Mouse (Mus musculus): ENCODE results near the gene Mrpl35. TPM values are rescaled to one million over a fixed set of nuclear protein-coding genes. Genes with fewer than 3 reads are reported as not detected.

Mrpl35 gene
- polyA plus RNA-seq, 1 experiment = 4.1 TPM

DNA sequence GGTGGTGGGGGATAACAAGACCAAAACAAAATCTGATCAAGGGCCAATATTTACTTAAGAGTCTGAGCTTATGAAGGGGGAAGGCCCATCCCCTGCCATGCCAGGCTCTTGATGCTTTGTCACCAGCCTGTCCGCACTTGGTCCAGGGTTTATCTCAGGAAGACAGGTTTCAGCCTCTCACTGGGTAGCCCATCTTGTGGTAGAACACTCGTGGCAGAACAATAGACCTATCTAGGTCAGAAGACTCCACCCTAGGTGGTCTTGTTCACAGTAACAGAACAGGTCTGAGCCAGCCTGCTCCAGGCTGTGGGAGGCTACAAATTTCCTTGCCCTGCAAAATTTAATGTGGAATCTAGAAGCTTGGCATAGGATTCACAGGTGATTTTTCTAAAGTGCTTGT is 10.0 kb upstream of the Mrpl35 start:
- TF ChIP-seq CTCF (IDR thresholded peaks at IDR 0.05; ENCODE audit: extremely low read depth, insufficient read length, insufficient replicate concordance, low read depth, low read length) = no peak
- TF ChIP-seq POLR2A (IDR thresholded peaks at IDR 0.05; ENCODE audit: low read depth, low read length) = no peak
- Histone ChIP-seq H3K27me3 (ENCODE audit: control insufficient read depth, insufficient read depth, low read length) (no peaks in the 10 kb centered on the region), H3K4me3 (ENCODE audit: low read depth, low read length) (no peak overlapping the region), H3K4me1 (ENCODE audit: control insufficient read depth, insufficient read depth, insufficient read length, low read length) (0 out of 2 replicates have a peak, but pooled peaks cover 1% of the 10 kb centered on the region), H3K36me3 (ENCODE audit: control insufficient read depth, insufficient read depth, low read length) (no peaks in the 10 kb centered on the region), H3K27ac (ENCODE audit: insufficient read depth, low read depth, low read length) (no peak overlapping the region)
- 67% methylated on average over 2 of the region's 2 CpGs for WGBS

GRCm38 (mm10) chr6:71831581-71831960 is 4.8 kb upstream of the Mrpl35 start:
- Histone ChIP-seq H3K4me3 (ENCODE audit: low read depth, low read length) (peak overlapping the region; percentile 82), H3K27ac (ENCODE audit: insufficient read depth, low read depth, low read length) (peak overlapping the region; percentile 96), H3K36me3 (ENCODE audit: control insufficient read depth, insufficient read depth, low read length) (no peaks in the 10 kb centered on the region), H3K27me3 (ENCODE audit: control insufficient read depth, insufficient read depth, low read length) (no peaks in the 10 kb centered on the region), H3K4me1 (ENCODE audit: control insufficient read depth, insufficient read depth, insufficient read length, low read length) (no peaks in the 10 kb centered on the region)
- TF ChIP-seq POLR2A (IDR thresholded peaks at IDR 0.05; ENCODE audit: low read depth, low read length) = no peak
- TF ChIP-seq CTCF (IDR thresholded peaks at IDR 0.05; ENCODE audit: extremely low read depth, insufficient read length, insufficient replicate concordance, low read depth, low read length) = no peak
- WGBS = 2% methylated on average over 21 of the region's 21 CpGs

DNA sequence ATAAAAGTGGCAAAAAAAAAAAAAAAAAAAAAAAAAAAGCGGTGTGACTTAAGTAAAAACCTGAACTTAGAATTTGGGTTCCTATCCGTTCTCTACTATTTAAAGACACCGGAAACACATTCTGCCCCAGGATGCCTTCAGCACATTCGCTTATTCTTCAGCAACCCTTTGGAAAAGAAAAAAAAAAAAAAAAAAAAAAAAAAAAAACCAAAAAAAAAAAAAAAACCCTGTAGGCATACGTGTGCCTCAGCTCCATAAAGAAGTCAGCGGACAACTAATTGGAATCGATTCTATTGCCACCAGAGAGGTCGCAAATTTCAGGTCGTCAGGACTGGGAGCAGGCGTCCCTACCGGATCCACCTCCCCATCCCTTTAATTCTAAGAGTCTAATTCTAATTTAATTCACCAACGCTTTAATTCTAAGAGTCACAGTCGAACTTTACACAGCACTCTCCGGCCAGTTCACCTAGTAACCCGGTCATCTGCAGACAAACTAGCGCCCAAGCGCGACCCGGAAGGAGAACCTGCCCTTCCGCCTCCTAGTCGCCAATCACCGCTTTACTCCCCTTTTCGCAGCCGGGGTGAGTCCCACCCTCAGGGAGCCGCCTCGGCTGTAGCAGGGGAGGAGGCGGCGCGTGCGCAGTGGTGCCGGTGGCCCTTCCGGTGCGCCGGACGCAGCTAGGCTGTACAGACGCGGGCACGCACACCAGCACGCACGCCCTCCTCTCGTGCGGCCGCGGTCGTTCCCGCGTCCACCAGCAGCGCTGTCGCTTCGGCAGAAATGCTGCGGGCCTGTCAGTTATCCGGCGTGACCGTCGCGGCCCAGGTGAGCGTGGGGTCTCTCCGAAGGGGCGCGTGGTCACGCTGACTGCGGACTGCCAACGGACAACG is 4.2 kb upstream of the Mrpl35 start, which contains the start of gene Immt:
Gene Immt, plus strand, starts transcription at position 642 of the 891 bp plus-strand sequence.
- TF ChIP-seq CTCF (IDR thresholded peaks at IDR 0.05; ENCODE audit: extremely low read depth, insufficient read length, insufficient replicate concordance, low read depth, low read length) (peak; percentile 22; the same call in 1 of the 2 replicates), POLR2A (IDR thresholded peaks at IDR 0.05; ENCODE audit: low read depth, low read length) (peak; percentile 70)
- H3K4me3 ChIP-seq (ENCODE audit: low read depth, low read length) = peak within 1 kb of the TSS; percentile 82
- no peaks in the 10 kb centered on the region for H3K4me1 ChIP-seq (ENCODE audit: control insufficient read depth, insufficient read depth, insufficient read length, low read length)
- H3K27me3 ChIP-seq (ENCODE audit: control insufficient read depth, insufficient read depth, low read length) = no peaks in the 10 kb centered on the region
- under 1% methylated on average over 64 of the region's 64 CpGs for WGBS
- H3K27ac ChIP-seq (ENCODE audit: insufficient read depth, low read depth, low read length) = peak within 1 kb of the TSS; percentile 96
- H3K36me3 ChIP-seq (ENCODE audit: control insufficient read depth, insufficient read depth, low read length) = no peaks in the 10 kb centered on the region

DNA sequence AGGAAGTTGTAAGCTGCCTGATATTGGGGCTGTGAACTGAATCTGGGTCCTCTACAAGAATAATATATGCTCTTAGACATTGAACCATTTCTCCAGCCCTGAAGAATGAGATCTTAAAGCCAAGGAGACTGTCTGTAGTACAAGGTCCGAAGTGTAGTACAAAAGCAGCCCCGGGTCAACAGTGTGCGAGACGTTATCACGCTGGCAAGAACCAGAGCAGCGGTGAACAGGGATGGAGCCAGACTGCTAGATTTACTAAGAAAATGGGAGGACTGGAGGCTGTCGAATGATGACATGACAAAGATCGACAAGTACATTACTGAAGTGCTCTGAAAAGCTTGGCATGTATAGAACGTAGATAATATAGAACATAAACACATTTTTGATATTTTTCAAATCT is 3.0 kb upstream of the Mrpl35 start:
- no peaks in the 10 kb centered on the region for H3K4me1 ChIP-seq (ENCODE audit: control insufficient read depth, insufficient read depth, insufficient read length, low read length)
- 59% methylated on average over 9 of the region's 9 CpGs for WGBS
- no peak overlapping the region for H3K27ac ChIP-seq (ENCODE audit: insufficient read depth, low read depth, low read length)
- H3K4me3 ChIP-seq (ENCODE audit: low read depth, low read length) = no peak overlapping the region
- no peaks in the 10 kb centered on the region for H3K36me3 ChIP-seq (ENCODE audit: control insufficient read depth, insufficient read depth, low read length)
- no peak for TF ChIP-seq POLR2A (IDR thresholded peaks at IDR 0.05; ENCODE audit: low read depth, low read length)
- no peak for TF ChIP-seq CTCF (IDR thresholded peaks at IDR 0.05; ENCODE audit: extremely low read depth, insufficient read length, insufficient replicate concordance, low read depth, low read length)
- no peaks in the 10 kb centered on the region for H3K27me3 ChIP-seq (ENCODE audit: control insufficient read depth, insufficient read depth, low read length)

GRCm38 (mm10) chr6:71823961-71824360 is 2.8 kb downstream of the Mrpl35 start:
- peak overlapping the region; percentile 99 for H3K4me3 ChIP-seq (ENCODE audit: low read depth, low read length)
- TF ChIP-seq POLR2A (IDR thresholded peaks at IDR 0.05; ENCODE audit: low read depth, low read length) = no peak
- TF ChIP-seq CTCF (IDR thresholded peaks at IDR 0.05; ENCODE audit: extremely low read depth, insufficient read length, insufficient replicate concordance, low read depth, low read length) = no peak
- H3K36me3 ChIP-seq (ENCODE audit: control insufficient read depth, insufficient read depth, low read length) = no peaks in the 10 kb centered on the region
- no peaks in the 10 kb centered on the region for H3K27me3 ChIP-seq (ENCODE audit: control insufficient read depth, insufficient read depth, low read length)
- no peaks in the 10 kb centered on the region; the same call in 1 of the 2 replicates for H3K4me1 ChIP-seq (ENCODE audit: control insufficient read depth, insufficient read depth, insufficient read length, low read length)
- 16% methylated on average over 3 of the region's 3 CpGs for WGBS
- peak overlapping the region; percentile 34; the same call in 1 of the 2 replicates for H3K27ac ChIP-seq (ENCODE audit: insufficient read depth, low read depth, low read length)

- TF ChIP-seq POLR2A (IDR thresholded peaks at IDR 0.05; ENCODE audit: low read depth, low read length) = peak; percentile 87
- no peak for TF ChIP-seq CTCF (IDR thresholded peaks at IDR 0.05; ENCODE audit: extremely low read depth, insufficient read length, insufficient replicate concordance, low read depth, low read length)
- no peaks in the 10 kb centered on the region; the same call in 1 of the 2 replicates for H3K4me1 ChIP-seq (ENCODE audit: control insufficient read depth, insufficient read depth, insufficient read length, low read length)
- peaks cover 2% of the 10 kb centered on the region for H3K36me3 ChIP-seq (ENCODE audit: control insufficient read depth, insufficient read depth, low read length)
- no peaks in the 10 kb centered on the region for H3K27me3 ChIP-seq (ENCODE audit: control insufficient read depth, insufficient read depth, low read length)
- 0% methylated on average over 19 of the region's 19 CpGs for WGBS
- H3K4me3 ChIP-seq (ENCODE audit: low read depth, low read length) = peak overlapping the region; percentile 99
- peak overlapping the region; percentile 34; the same call in 1 of the 2 replicates for H3K27ac ChIP-seq (ENCODE audit: insufficient read depth, low read depth, low read length)
Measured at GRCm38 (mm10) chr6:71823488-71823887, 3.3 kb downstream of the Mrpl35 start.

- Histone ChIP-seq H3K27me3 (ENCODE audit: control insufficient read depth, insufficient read depth, low read length) (no peaks in the 10 kb centered on the region), H3K4me3 (ENCODE audit: low read depth, low read length) (peak overlapping the region; percentile 99), H3K36me3 (ENCODE audit: control insufficient read depth, insufficient read depth, low read length) (peaks cover 6% of the 10 kb centered on the region), H3K27ac (ENCODE audit: insufficient read depth, low read depth, low read length) (no peak overlapping the region), H3K4me1 (ENCODE audit: control insufficient read depth, insufficient read depth, insufficient read length, low read length) (no peaks in the 10 kb centered on the region; the same call in 1 of the 2 replicates)
- TF ChIP-seq CTCF (IDR thresholded peaks at IDR 0.05; ENCODE audit: extremely low read depth, insufficient read length, insufficient replicate concordance, low read depth, low read length) (no peak), POLR2A (IDR thresholded peaks at IDR 0.05; ENCODE audit: low read depth, low read length) (no peak)
- under 1% methylated on average over 7 of the region's 7 CpGs for WGBS
Measured at GRCm38 (mm10) chr6:71823085-71823484, 3.7 kb downstream of the Mrpl35 start.

Data from small intestine, adult 2 months (tissue).